Mouse (Mus musculus) ES-Bruce4 (cell line): ENCODE measurements around the gene Scamp3. TPM values are rescaled to one million over a fixed set of nuclear protein-coding genes. Genes with fewer than 3 reads are reported as not detected.

ENCODE experiments used
- H3K27ac ChIP-seq: 2 replicates; pipeline ENCODE4 v1.5.1; 2012; ENCODE audit warnings: low read length, inconsistent platforms; ENCODE audit not compliant: insufficient read depth
- H3K27me3 ChIP-seq: 2 replicates; pipeline ENCODE4 v1.6.1; 2012; ENCODE audit warnings: mild to moderate bottlenecking, low read length, inconsistent platforms; ENCODE audit not compliant: control insufficient read depth, poor library complexity, insufficient read depth, severe bottlenecking
- H3K36me3 ChIP-seq: 2 replicates; pipeline ENCODE4 v1.6.1; 2012; ENCODE audit warnings: inconsistent platforms, mild to moderate bottlenecking, low read length, moderate library complexity; ENCODE audit not compliant: control insufficient read depth, poor library complexity, insufficient read depth, severe bottlenecking
- H3K4me1 ChIP-seq: one replicate; pipeline ENCODE4 v1.8.1; 2011; ENCODE audit warnings: low read length; ENCODE audit not compliant: control insufficient read depth, insufficient read depth
- H3K4me3 ChIP-seq: 2 replicates; pipeline ENCODE4 v1.5.1; 2011; ENCODE audit warnings: low read depth, mild to moderate bottlenecking, low read length
- H3K9ac ChIP-seq: 2 replicates; pipeline ENCODE4 v1.6.1; 2012; ENCODE audit warnings: low read depth, mild to moderate bottlenecking, inconsistent platforms; ENCODE audit not compliant: poor library complexity, severe bottlenecking
- H3K9me3 ChIP-seq: replicated peaks from 2 replicates; pipeline ENCODE4 v1.6.1; 2012; ENCODE audit warnings: mild to moderate bottlenecking, low read length, inconsistent platforms; ENCODE audit not compliant: control insufficient read depth, poor library complexity, insufficient read depth, severe bottlenecking
- CTCF ChIP-seq: IDR thresholded peaks from one replicate; pipeline ENCODE4 v1.8.1; 2011; ENCODE audit warnings: low read depth, low read length
- EP300 ChIP-seq: IDR thresholded peaks from 2 replicates; pipeline ENCODE4 v1.6.1; 2011; ENCODE audit warnings: low read depth, low read length; ENCODE audit not compliant: insufficient read depth
- POLR2A ChIP-seq: IDR thresholded peaks from one replicate; pipeline ENCODE4 v1.8.1; 2011; ENCODE audit warnings: low read length; ENCODE audit not compliant: insufficient read depth
- polyA plus RNA-seq: library from polyadenylated mRNA; stranded (reverse); fragments of >200 nt; gene quantifications from 2 replicates; pipeline ENCODE4 v1.2.4, GENCODE M21; 2011; ENCODE audit warnings: low read depth; ENCODE audit not compliant: missing spikeins, insufficient read depth, insufficient read length

Gene Scamp3
- polyA plus RNA-seq, 1 experiment = 74.8 TPM

- no peak overlapping the region for H3K9ac ChIP-seq
- H3K4me3 ChIP-seq = no peak overlapping the region
- H3K36me3 ChIP-seq = peaks cover 4% of the 10 kb centered on the region
- H3K4me1 ChIP-seq = peaks cover 2% of the 10 kb centered on the region
- H3K9me3 ChIP-seq = no peaks in the 10 kb centered on the region
- no peak for TF ChIP-seq EP300
- TF ChIP-seq POLR2A = no peak
- TF ChIP-seq CTCF = no peak
- H3K27me3 ChIP-seq = no peaks in the 10 kb centered on the region
- H3K27ac ChIP-seq = no peak overlapping the region
These were observed 15.5 kb upstream of the Scamp3 start for GRCm38 (mm10) chr3:89161786-89162185.

GRCm38 (mm10) chr3:89163123-89163522 is 14.2 kb upstream of the Scamp3 start:
- H3K9ac ChIP-seq = no peak overlapping the region
- H3K36me3 ChIP-seq = peaks cover 15% of the 10 kb centered on the region
- no peak overlapping the region for H3K4me3 ChIP-seq
- H3K27ac ChIP-seq = 0 out of 2 replicates have a peak overlapping the region, but pooled peaks have one; percentile 37
- H3K9me3 ChIP-seq = no peaks in the 10 kb centered on the region
- H3K27me3 ChIP-seq = no peaks in the 10 kb centered on the region
- TF ChIP-seq EP300 = no peak
- no peak for TF ChIP-seq CTCF
- TF ChIP-seq POLR2A = no peak
- peaks cover 2% of the 10 kb centered on the region for H3K4me1 ChIP-seq

GRCm38 (mm10) chr3:89163643-89164245 is 13.5 kb upstream of the Scamp3 start:
- Histone ChIP-seq H3K27ac (peak overlapping the region; percentile 88), H3K9ac (peak overlapping the region; percentile 98)

GRCm38 (mm10) chr3:89164506-89165267 is 12.6 kb upstream of the Scamp3 start, which contains the start of gene Clk2:
TSS of gene Clk2 (plus strand) at chr3:89164795.
- no peaks in the 10 kb centered on the region for H3K4me1 ChIP-seq
- peak; percentile 85 for TF ChIP-seq POLR2A
- TF ChIP-seq CTCF = no peak

More at GRCm38 (mm10) chr3:89163643-89164245, 13.5 kb upstream of the Scamp3 start:
- H3K4me1 ChIP-seq = peaks cover under 1% of the 10 kb centered on the region
- H3K4me3 ChIP-seq = peak overlapping the region; percentile 9
- peaks cover 21% of the 10 kb centered on the region for H3K36me3 ChIP-seq
- no peaks in the 10 kb centered on the region for H3K9me3 ChIP-seq
- TF ChIP-seq EP300 (no peak), POLR2A (no peak), CTCF (no peak)
- no peaks in the 10 kb centered on the region for H3K27me3 ChIP-seq

DNA sequence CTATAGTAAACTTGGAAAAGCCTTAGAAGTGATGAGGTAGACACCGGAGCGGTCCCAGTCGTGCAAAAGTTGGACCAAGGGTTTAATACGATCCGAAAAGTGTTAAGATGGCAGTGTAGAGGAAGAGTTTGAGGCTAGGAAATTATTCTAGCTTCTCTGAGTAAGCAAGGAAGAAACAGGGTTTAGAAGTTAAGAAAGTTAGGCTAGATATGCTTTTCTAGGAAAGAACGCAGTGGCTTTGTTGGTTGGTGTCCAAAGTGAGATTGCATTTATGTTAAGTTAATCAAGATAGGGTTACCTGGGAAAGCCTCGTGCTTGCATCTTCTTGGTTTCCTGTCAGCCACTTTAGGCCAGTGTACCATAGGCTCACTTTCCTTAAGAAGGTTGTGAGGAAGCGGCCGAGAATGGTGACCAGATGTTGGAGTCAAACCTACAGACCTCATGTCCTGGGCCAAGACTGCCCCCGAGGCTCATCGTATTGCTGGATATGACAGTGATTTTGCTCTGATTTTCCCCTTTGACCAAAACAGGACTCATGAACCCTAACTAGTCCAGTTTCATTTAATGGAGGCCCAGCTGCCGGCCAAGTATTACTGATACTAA is 11.9 kb upstream of the Scamp3 start:
- Histone ChIP-seq H3K9ac (peak overlapping the region; percentile 98), H3K4me1 (no peaks in the 10 kb centered on the region), H3K27ac (peak overlapping the region; percentile 68), H3K4me3 (peak overlapping the region; percentile 99), H3K27me3 (no peaks in the 10 kb centered on the region), H3K9me3 (no peaks in the 10 kb centered on the region), H3K36me3 (peaks cover 37% of the 10 kb centered on the region)
- TF ChIP-seq POLR2A (no peak), EP300 (no peak), CTCF (no peak)

More at GRCm38 (mm10) chr3:89164506-89165267, 12.6 kb upstream of the Scamp3 start, which contains the start of gene Clk2:
- Histone ChIP-seq H3K27me3 (no peaks in the 10 kb centered on the region), H3K27ac (peak within 1 kb of the TSS; percentile 88), H3K9me3 (no peaks in the 10 kb centered on the region), H3K4me3 (peak within 1 kb of the TSS; percentile 99), H3K36me3 (peaks cover 30% of the 10 kb centered on the region), H3K9ac (peak within 1 kb of the TSS; percentile 98)
